Mouse (Mus musculus): Measurements from ENCODE around the gene Emp3. TPM values are rescaled to one million over a fixed set of nuclear protein-coding genes. Genes with fewer than 3 reads are reported as not detected.
"Not testable (repeated sequence)": the region's sequence is repeated elsewhere in the genome, so short reads cannot be mapped to it uniquely, and the experiment has no call there.

Emp3 gene
- 307 and 335 TPM in 2 replicates for polyA plus RNA-seq (2015; fragmentation: Nextera tagmentation; extraction: Ambion mirVana)

- Histone ChIP-seq H3K4me2 (replicated peaks) (peak within 1 kb of the TSS; percentile 71), H3K27ac (replicated peaks) (peak within 1 kb of the TSS; percentile 98), H3K4me1 (peaks cover 70% of the 10 kb centered on the region), H3K9ac (peak within 1 kb of the TSS; percentile 49), H3K36me3 (0 out of 2 replicates have a peak, but pooled peaks cover 5% of the 10 kb centered on the region), H3K9me3 (replicated peaks) (no peaks in the 10 kb centered on the region), H3K4me3 (replicated peaks) (peak within 1 kb of the TSS; percentile 56), H3K27me3 (no peaks in the 10 kb centered on the region)
- WGBS, result 10% methylated on average over 9 of the region's 9 CpGs
- peak; percentile 41 for ATAC-seq (ENCODE audit: insufficient number of reproducible peaks, low FRiP score, low TSS enrichment, low read depth)
Measured at GRCm38 (mm10) chr7:45921242-45921621, at the start of gene Emp3. Gene Emp3, minus strand, starts transcription at chr7:45921404.

GRCm38 (mm10) chr7:45956611-45957010 is 35.4 kb upstream of the Emp3 start:
- no peak for ATAC-seq (ENCODE audit: insufficient number of reproducible peaks, low FRiP score, low TSS enrichment, low read depth)
- Histone ChIP-seq H3K4me2 (replicated peaks) (no peak overlapping the region), H3K27ac (replicated peaks) (no peak overlapping the region), H3K27me3 (no peaks in the 10 kb centered on the region), H3K4me1 (no peaks in the 10 kb centered on the region), H3K36me3 (no peaks in the 10 kb centered on the region), H3K9me3 (replicated peaks) (no peaks in the 10 kb centered on the region), H3K4me3 (replicated peaks) (no peak overlapping the region), H3K9ac (no peak overlapping the region)
- 65% methylated on average over 4 of the region's 4 CpGs for WGBS

DNA sequence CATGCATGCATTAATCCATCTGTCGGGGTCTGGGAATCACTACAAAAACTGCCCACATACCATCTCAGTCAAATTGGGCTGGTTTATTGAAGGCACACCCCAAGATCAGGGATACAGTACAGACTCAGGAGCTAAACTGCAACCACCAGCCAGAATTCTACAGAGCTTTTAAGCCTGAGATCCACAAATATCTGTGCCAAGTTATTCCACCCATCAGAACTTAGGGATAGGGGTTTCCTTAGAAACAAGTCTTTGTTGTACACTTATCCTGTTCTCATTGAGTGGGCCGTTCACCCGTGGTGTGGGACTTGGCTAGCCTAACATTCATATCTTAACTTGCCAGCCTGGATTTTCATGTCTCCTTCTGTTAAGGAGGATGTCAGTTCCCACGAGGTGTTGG is 27.9 kb upstream of the Emp3 start:
- 71% methylated on average over 4 of the region's 4 CpGs for WGBS
- no peaks in the 10 kb centered on the region for H3K36me3 ChIP-seq
- no peak overlapping the region for H3K4me3 ChIP-seq (replicated peaks)
- no peak overlapping the region for H3K4me2 ChIP-seq (replicated peaks)
- H3K9me3 ChIP-seq (replicated peaks), result no peaks in the 10 kb centered on the region
- H3K27ac ChIP-seq (replicated peaks), result no peak overlapping the region
- no peaks in the 10 kb centered on the region for H3K27me3 ChIP-seq
- ATAC-seq (ENCODE audit: insufficient number of reproducible peaks, low FRiP score, low TSS enrichment, low read depth), result no peak
- H3K4me1 ChIP-seq, result no peaks in the 10 kb centered on the region
- no peak overlapping the region for H3K9ac ChIP-seq

DNA sequence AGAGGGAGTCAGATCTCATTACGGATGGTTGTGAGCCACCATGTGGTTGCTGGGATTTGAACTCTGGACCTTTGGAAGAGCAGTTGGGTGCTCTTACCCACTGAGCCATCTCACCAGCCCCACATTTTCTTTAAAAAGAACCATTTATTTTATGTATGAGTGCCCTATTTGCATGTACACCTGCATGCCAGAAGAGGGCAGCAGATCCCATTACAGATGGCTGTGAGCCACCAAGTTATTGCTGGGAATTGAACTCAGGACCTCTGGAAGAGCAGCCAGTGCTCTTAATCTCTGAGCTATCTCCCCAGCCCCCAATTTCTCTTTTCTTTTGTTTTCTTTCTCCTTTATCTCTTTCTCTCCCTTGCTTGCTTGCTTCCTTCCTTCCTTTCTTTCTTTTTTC is 22.1 kb upstream of the Emp3 start:
- H3K36me3 ChIP-seq; H3K9me3 ChIP-seq (replicated peaks); H3K27me3 ChIP-seq; ATAC-seq (ENCODE audit: insufficient number of reproducible peaks, low FRiP score, low TSS enrichment, low read depth); H3K4me1 ChIP-seq; H3K4me2 ChIP-seq (replicated peaks); H3K9ac ChIP-seq; H3K4me3 ChIP-seq (replicated peaks); H3K27ac ChIP-seq (replicated peaks): not testable (repeated sequence)
- WGBS, result 59% methylated on average over 1 of the region's 1 CpGs

GRCm38 (mm10) chr7:45941986-45942385 is 20.8 kb upstream of the Emp3 start:
- no peaks in the 10 kb centered on the region for H3K27me3 ChIP-seq
- 84% methylated on average over 9 of the region's 9 CpGs for WGBS
- ATAC-seq (ENCODE audit: insufficient number of reproducible peaks, low FRiP score, low TSS enrichment, low read depth), result no peak
- no peaks in the 10 kb centered on the region for H3K36me3 ChIP-seq
- no peaks in the 10 kb centered on the region; the same call in 1 of the 2 replicates for H3K4me1 ChIP-seq
- H3K4me3 ChIP-seq (replicated peaks), result no peak overlapping the region
- no peak overlapping the region for H3K27ac ChIP-seq (replicated peaks)
- H3K4me2 ChIP-seq (replicated peaks), result no peak overlapping the region
- no peaks in the 10 kb centered on the region for H3K9me3 ChIP-seq (replicated peaks)
- no peak overlapping the region for H3K9ac ChIP-seq

- Histone ChIP-seq H3K9me3 (replicated peaks) (no peaks in the 10 kb centered on the region), H3K4me1 (no peaks in the 10 kb centered on the region; the same call in 1 of the 2 replicates), H3K27ac (replicated peaks) (no peak overlapping the region), H3K27me3 (no peaks in the 10 kb centered on the region), H3K36me3 (no peaks in the 10 kb centered on the region), H3K4me2 (replicated peaks) (no peak overlapping the region), H3K4me3 (replicated peaks) (no peak overlapping the region), H3K9ac (no peak overlapping the region)
- WGBS, result 29% methylated on average over 2 of the region's 2 CpGs
- no peak for ATAC-seq (ENCODE audit: insufficient number of reproducible peaks, low FRiP score, low TSS enrichment, low read depth)
Measured at GRCm38 (mm10) chr7:45939836-45940235, 18.6 kb upstream of the Emp3 start.

DNA sequence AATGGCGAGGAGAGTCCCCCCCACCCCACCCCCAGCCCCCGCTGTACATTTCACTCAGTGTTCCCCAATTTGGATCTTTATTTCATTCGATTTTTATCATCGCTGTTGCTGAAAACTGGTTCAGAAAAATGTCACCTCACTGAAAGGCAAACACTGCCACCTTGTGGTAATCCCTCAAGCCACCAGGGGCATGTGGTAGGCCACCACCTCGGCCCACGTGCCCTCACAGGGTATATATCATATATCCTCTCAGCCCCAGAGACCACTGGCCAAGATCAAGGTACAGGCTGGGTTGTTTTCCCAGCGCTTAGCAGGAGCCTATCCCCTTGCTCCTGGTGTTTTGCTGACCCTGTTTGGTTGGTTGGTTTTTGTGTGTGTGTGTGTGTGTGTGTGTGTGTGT is 13.9 kb upstream of the Emp3 start:
- H3K27me3 ChIP-seq, result no peaks in the 10 kb centered on the region
- H3K4me2 ChIP-seq (replicated peaks), result no peak overlapping the region
- WGBS, result 21% methylated on average over 7 of the region's 7 CpGs
- no peak overlapping the region for H3K4me3 ChIP-seq (replicated peaks)
- H3K27ac ChIP-seq (replicated peaks), result no peak overlapping the region
- H3K36me3 ChIP-seq, result no peaks in the 10 kb centered on the region
- no peaks in the 10 kb centered on the region for H3K4me1 ChIP-seq
- no peaks in the 10 kb centered on the region for H3K9me3 ChIP-seq (replicated peaks)
- ATAC-seq (ENCODE audit: insufficient number of reproducible peaks, low FRiP score, low TSS enrichment, low read depth), result 0 out of 2 replicates have a peak, but pooled peaks have one; percentile 56
- H3K9ac ChIP-seq, result no peak overlapping the region

DNA sequence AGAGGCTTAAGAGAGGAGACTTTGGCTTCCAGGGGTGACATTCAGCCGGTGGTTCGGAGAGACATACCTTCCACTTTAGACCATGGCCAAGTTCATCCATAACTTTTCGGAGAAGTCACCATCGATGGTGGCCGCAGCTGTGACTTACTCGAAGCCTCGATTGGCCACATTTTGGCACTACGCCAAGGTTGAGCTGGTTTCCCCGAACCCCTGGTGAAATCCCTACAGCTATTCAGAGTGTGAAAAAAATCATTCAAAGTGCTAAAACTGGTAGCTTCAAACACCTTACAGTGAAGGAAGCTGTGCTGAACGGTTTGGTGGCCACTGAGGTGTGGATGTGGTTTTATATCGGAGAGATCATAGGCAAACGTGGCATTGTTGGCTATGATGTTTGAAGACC is 12.6 kb upstream of the Emp3 start:
- not testable (repeated sequence) for H3K4me3 ChIP-seq (replicated peaks); H3K27me3 ChIP-seq; ATAC-seq (ENCODE audit: insufficient number of reproducible peaks, low FRiP score, low TSS enrichment, low read depth); H3K9me3 ChIP-seq (replicated peaks); H3K4me2 ChIP-seq (replicated peaks); H3K9ac ChIP-seq; H3K27ac ChIP-seq (replicated peaks); H3K4me1 ChIP-seq; H3K36me3 ChIP-seq
- WGBS, result 87% methylated on average over 12 of the region's 12 CpGs

DNA sequence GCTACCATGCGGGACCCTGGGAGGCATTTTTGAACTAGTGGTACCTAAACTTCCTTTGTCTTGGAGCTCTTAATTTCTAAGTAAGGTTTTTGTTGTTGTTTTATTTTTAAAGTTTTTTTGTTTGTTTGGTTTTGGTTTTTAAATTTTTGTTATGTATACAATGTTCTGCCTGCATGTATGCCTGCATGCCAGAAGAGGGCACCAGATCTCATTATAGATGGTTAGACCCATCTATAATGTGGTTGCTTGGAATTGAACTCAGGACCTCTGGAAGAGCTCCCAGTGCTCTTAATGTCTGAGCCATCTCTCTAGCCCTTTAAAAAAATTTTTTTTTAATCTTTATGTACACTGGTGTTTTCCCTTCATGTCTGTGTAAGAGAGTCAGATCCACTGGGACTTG is 8.5 kb upstream of the Emp3 start:
- no peak overlapping the region for H3K27ac ChIP-seq (replicated peaks)
- no peaks in the 10 kb centered on the region for H3K36me3 ChIP-seq
- no peak overlapping the region for H3K4me3 ChIP-seq (replicated peaks)
- 0 out of 2 replicates have a peak, but pooled peaks cover 3% of the 10 kb centered on the region for H3K4me1 ChIP-seq
- ATAC-seq (ENCODE audit: insufficient number of reproducible peaks, low FRiP score, low TSS enrichment, low read depth), result no peak
- WGBS, result 85% methylated on average over 1 of the region's 1 CpGs
- H3K27me3 ChIP-seq, result peaks cover 8% of the 10 kb centered on the region
- H3K9ac ChIP-seq, result no peak overlapping the region
- no peak overlapping the region for H3K4me2 ChIP-seq (replicated peaks)
- no peaks in the 10 kb centered on the region for H3K9me3 ChIP-seq (replicated peaks)

DNA sequence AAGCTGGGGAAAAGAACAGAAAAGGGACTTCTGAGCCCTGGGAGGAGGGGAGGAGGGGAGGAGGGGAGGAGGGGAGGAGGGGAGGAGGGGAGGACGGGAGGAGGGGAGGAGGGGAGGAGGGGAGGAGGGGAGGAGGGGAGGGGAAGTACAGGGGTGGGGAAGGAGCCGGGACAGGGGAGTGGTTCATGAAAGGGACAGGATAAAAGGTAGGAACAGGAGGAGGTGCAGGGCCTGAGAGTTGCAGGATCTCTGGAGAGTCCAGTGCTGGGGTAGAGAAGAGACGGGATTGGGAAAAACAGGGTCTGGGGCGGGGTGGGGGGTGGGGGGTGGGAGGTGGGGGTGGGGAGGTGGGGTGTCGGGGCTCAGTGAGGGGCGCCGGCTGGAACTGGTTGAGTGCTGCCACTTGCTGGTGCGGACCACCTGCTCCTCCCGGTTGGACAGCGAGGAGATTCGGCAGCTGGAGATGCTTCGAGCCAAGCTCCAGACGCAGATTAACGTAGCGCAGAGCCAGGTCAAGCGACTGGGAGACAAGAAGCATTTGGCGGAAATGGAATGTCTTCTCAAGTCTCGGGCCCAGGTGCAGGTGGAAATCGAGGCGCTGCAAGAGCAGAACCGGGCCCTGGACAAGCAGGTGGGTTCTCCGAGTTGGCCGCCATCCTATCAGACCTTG is 7.6 kb upstream of the Emp3 start:
- H3K9ac ChIP-seq, result no peak overlapping the region
- H3K27me3 ChIP-seq, result peaks cover 8% of the 10 kb centered on the region
- peak overlapping the region; percentile 10; the same call in 1 of the 2 replicates for H3K4me2 ChIP-seq (replicated peaks)
- no peaks in the 10 kb centered on the region for H3K36me3 ChIP-seq
- 16% methylated on average over 20 of the region's 23 CpGs for WGBS
- H3K4me1 ChIP-seq, result peaks cover 12% of the 10 kb centered on the region
- H3K27ac ChIP-seq (replicated peaks), result no peak overlapping the region
- ATAC-seq (ENCODE audit: insufficient number of reproducible peaks, low FRiP score, low TSS enrichment, low read depth), result no peak
- no peaks in the 10 kb centered on the region for H3K9me3 ChIP-seq (replicated peaks)
- H3K4me3 ChIP-seq (replicated peaks), result no peak overlapping the region

GRCm38 (mm10) chr7:45924429-45924816 is 3.2 kb upstream of the Emp3 start:
- peak overlapping the region; percentile 69 for H3K4me2 ChIP-seq (replicated peaks)
- H3K27ac ChIP-seq (replicated peaks), result peak overlapping the region; percentile 98
- no peaks in the 10 kb centered on the region for H3K36me3 ChIP-seq
- peak overlapping the region; percentile 50 for H3K4me3 ChIP-seq (replicated peaks)
- no peak for ATAC-seq (ENCODE audit: insufficient number of reproducible peaks, low FRiP score, low TSS enrichment, low read depth)
- H3K9me3 ChIP-seq (replicated peaks), result no peaks in the 10 kb centered on the region
- H3K27me3 ChIP-seq, result peaks cover 8% of the 10 kb centered on the region
- 21% methylated on average over 14 of the region's 14 CpGs for WGBS
- peaks cover 45% of the 10 kb centered on the region for H3K4me1 ChIP-seq
- no peak overlapping the region for H3K9ac ChIP-seq
